Mouse (Mus musculus) frontal cortex, adult (tissue): ENCODE data around the gene Rpl37.

Source experiments
- ATAC-seq: cut with Nextera tagmentation; 2 replicates; pipeline ENCODE4 v1.9.2; 2017; ENCODE audit warnings: mild to moderate bottlenecking, moderate library complexity, mixed read lengths; ENCODE audit not compliant: low TSS enrichment

The Rpl37 gene

DNA sequence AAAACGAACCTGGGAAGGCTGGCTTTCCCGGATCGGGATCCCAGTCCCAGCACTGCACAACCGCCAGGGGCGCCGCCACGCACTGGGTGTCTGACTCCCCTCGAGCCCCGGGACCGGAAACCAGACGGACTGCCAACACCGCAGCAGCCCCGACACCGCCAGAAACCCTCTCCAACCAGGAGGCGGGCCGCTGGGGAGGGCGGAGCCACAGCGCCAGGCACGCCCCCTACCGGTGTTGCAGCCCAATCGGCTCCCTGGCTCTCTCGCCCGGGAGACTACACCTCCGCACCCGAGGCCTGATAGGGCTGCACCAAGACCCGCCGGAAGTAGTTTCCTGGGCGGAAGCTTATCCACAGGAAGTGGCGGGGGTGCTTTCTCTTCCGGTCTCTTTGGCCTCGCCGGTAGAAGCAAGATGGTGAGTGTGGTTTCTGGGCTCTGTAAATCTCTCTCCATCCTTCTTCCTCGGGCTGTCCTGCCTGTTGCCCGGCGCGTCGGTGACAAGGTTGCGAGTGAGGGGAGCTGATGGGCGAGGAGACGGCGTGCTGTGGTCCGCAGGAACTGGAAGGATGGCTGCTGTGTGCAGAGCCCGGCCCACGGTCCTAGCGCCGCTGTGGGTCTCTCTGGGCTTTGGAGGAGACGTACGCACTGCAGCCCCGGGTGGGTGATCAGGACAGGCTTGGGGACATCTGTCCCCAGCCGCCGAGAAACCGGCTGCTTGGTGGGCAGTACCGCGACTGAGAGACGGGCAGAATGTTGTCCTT, at the start of gene Rpl37:
Rpl37 (plus strand) TSS at position 376 of the 761 bp plus-strand sequence.
- peak; percentile 96 for ATAC-seq

DNA sequence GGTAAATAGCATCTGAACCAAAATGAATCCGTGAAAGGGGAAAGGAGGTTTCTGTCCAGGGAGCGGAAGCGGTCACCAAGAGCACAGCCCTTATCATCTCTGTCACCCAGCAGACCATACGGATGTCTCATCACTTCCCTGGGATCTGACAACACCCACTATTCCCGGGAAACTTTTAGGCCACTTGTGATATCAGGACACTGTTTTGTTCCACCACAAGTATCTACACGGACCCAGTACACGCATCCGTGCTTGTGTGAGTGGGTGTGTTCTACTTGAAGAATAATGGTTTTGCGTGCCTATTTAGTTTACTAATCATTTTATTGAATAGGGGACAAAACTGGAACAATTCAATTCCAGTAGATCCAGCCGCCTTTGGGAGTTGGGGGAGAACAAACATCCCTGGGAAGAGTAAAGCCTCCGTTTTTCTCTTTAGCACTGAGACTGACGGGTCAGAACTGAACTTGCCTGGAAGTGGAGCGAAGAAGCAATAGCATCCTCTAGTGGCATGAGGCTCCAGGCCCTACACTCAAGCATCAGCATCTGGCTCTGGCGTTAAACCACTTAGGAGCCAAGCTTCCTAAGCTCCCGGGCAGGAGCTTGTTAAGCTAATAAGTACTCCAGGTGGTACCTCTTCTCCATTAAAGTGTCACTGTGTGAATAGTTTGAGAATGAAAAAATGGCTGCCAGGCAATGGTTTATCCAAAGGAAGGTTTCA, 47.5 kb upstream of the Rpl37 start:
- peak; percentile 99 for ATAC-seq

DNA sequence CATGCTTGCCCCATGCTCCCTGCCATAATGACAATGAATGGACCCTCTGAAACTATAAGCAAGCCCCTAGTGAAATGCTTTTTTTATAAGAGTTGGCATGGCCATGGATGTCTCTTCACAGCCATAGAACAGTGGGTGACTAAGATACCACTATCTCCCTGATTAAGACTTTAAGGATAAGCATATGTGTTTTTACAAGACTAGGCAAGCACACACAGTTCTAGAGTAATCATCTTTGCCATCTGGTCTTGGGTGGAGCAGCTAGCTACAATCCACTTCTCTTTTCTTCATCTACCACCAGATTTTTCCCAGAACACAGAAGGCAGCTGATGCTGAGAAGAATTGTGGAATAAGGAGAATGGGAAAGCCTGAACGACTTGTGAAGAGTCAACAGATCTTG, 35.2 kb upstream of the Rpl37 start:
- ATAC-seq = peak; percentile 38; the same call in 1 of the 2 replicates

DNA sequence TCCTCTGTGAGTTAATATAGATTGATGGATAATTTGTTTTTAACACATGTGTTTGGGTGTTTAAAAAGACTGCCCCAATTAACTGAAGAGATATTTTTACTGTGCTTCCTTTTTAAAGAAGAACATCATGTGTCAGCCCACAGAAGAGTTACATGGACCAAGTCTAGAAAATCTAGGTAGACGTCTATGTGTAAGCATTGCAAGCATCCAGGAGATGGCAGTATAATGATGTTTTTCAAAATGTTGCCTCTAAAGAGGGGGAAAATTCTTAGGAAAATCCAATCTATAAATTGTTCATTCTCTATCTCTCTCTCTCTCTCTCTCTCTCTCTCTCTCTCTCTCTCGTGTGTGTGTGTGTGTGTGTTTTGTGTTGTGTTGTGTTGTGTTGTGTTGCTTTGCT, 30.3 kb upstream of the Rpl37 start:
- ATAC-seq = peak; percentile 82

DNA sequence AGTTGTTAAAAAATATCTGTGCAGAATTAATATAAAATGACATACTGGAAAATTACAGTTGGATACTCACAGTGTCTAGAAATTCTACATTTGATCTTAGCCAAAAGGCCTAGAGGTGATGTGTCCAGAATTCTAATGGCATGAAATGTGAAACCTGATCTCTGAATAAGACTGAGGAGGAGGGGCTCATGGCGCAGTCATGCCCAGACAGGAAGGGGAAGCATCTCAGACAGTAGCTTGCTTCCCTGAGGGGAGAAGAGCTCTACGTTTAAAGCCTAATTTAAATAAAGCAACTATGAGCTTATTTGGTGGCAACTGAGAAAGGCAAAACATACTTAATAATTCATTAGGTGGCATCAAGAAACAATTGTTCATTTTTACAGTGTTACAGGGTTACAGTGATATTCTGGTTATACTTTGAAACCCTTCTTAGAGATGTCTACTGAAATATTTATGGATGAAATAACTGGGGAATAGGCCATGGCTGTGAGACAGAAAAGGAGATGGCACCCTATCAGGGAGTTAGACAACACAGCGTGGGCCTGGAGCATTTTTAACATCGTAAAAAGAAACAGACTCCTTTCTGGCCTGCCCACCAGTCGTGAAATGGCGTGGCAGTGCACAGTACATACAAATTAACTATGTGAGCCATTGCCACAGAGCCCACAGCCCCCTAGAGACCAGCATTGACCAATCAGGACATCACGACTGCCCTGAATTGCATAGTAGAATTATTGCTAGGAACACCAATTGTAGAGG, 27.4 kb upstream of the Rpl37 start:
- no peak for ATAC-seq

DNA sequence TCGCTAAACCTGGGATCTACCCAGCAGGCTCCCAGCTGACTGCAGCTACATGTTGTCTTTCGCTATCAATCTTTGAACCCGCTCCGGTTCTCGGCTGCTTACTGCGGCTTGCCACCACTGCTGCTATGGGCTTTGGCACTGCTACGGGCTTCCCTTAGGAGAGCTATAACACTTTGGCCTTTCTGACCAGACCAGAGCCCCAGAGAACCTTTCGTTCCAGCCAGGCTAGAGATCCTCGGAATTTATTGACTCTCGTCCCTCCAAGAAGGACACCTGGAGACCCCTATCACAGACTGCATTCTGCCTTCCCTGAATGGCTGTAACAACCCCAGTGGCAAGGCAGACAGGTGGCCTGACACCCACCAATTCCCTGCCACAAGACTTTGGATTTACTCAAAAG, 26.3 kb upstream of the Rpl37 start:
- no peak for ATAC-seq

DNA sequence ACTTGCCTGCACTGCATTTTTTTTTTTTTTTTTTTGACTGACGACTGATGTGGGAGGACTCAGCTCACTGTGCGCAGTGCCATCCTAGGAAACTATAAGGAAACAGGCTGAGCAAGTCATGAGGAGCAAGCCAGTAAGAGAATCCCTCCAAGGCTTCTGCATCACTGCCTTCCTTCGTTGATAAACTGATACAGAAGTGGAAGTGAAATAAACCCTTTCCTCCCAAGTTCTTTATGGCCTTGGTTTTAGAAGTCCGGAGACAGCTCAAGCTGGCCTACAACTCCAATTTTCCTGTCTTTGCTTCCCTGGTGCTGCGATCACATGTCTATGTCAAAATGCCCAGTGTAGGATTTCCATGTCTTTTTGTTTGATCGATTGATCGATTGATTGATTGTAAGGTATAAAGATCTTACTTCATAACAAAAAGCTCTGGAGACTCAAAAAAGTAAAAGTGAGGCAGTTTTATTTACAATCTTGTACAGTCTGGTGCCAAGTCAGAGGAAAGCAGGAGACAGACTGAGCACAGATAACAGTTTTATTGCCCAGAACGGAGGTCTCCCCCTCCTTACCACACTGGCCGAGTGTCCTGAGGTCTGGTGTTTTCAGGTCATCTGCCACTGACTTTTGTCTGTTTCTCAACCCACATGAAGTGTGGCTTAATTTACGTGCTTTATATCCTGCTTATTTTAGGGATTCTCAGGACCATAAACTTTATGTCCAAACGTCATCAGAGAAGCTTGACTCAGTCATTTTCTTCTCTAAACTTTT, 20.7 kb upstream of the Rpl37 start:
- no peak for ATAC-seq

DNA sequence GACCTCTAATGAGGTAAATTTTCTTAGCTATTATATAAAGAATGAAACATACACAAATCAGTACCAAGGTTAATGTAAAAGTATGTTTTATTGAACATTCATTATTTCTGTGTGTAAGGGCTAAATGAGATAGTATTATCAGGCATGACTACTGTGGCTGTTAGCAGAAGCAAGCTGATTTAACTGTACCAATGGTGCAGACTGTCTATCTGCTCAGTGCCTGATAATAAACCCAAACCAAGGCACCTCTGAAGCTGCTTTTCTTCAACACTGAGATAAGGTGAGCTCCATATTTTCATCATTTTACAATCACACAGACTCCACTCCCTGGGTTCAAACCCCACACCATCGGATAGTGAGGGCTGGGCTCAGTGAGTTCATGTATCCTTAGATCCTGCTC, 19.1 kb upstream of the Rpl37 start:
- ATAC-seq = no peak

DNA sequence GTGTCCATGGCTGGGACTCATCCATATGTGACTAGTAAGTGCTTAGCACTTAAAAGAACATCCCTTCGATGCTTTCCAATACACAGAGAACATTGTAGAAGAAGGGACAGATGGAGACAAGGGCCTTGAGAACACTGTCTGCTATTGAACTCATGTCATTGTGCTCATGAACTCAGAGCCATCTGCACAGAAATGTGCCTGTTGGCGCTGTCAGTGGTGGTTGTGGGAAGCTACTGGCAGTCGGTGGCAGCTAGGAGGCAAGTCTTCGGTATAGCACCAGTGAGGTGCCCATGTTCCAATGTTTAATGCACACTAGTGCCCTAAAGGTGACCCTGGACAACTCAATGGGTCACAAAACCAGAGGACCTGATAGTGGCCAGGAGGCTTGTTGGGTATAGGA, 14.1 kb upstream of the Rpl37 start:
- ATAC-seq = no peak

DNA sequence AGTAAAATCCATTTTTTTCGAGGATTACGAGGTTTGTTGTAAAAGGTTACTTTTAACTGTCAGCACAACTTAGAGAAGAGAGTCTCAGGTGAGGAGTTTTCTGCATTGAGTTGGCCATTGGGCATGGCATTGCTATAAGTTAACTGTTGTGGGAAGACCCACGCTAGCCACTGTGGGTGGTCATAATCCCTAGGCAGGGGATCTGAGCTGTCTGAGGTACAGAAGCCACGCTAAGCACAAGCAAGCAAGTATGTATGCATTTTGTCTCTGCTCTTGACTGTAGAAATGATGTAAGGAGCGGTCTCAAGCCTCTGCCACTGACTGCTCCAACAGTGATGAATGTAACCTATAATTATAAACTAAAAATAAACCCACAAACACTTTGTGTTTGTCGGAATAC, 10.6 kb upstream of the Rpl37 start:
- no peak for ATAC-seq

DNA sequence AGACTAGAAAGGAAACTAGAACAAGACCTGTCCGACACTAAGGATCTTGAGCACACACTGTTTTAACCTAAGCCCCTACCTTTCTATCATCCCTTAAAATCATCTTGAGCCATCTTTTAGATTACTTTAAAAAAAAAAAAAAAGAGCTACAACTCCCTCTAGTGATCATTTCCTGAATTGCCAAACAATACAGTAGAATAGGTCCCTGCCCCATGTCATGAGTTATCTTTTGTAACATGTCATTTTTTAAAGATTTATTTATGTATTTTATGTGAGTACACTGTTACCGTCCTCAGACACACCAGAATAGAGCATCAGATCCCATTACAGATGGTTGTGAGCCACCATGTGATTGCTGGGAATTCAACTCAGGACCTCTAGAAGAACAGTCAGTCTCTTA, 10.2 kb upstream of the Rpl37 start:
- peak; percentile 50; the same call in 1 of the 2 replicates for ATAC-seq

DNA sequence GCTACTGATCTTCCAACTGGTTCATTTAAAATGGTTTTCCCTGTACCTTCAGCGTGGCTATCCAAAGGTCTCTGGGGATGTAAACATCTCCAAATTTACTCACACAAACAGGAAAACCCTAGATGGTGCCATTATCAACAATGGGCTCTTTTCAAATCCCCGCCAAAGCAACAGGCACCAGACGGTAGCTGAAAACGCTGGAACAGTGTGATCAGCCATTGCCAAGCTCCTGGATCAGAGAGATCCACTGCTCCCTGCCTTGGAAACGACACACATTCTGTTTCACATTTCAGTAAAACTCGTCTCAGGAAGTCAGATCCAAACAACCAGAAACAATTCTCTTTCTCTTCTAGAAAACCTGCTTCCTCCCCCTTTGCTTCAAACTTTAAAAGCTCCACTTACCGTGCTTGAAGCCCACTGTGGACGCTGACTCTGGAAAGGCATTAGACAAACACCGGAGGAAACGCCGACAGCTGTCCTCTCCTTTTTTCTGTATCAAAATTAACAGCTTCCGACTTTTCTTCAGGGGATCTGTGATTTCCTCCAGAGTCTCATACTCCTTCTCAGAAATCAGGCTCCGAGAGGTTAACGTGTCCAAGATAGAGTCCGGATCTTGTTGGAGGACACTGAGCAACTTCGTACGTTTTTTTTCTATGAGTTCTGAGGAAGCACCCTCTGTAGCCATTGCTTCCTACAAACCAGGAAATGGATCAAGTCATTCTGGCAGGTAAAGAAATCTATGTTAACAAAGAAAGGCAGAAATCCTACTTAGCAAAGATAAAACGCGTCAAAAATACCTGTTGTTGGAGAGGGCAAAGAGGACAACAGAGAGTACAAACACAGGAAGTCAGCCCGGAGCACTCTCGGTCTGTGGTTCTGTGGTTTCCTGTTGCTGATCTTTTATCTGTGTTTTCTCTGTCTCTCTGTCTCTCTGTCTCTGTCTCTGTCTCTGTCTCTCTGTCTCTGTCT, 8.5 kb upstream of the Rpl37 start, which contains the start of gene Card6:
Card6 (minus strand) TSS at position 854 of the 969 bp plus-strand sequence.
- ATAC-seq = 0 out of 2 replicates have a peak, but pooled peaks have one; percentile 34

DNA sequence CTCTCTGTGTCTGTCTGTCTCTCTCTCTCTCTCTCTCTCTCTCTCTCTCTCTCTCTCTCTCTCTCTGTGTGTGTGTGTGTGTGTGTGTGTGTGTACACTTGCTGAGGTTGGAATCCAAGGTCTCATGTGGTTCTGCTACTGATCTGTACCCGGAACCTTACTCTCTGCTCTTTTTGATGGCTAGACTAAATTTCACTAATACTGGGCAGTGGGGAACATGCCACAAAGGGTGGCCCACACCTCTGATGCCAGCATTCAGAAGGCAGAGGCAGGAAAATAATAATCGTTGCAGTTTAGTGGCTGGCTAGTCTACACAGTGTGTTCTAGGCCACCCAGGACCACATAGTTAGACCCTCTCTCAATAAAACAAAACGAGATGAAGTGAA, 7.8 kb upstream of the Rpl37 start:
- no peak for ATAC-seq

DNA sequence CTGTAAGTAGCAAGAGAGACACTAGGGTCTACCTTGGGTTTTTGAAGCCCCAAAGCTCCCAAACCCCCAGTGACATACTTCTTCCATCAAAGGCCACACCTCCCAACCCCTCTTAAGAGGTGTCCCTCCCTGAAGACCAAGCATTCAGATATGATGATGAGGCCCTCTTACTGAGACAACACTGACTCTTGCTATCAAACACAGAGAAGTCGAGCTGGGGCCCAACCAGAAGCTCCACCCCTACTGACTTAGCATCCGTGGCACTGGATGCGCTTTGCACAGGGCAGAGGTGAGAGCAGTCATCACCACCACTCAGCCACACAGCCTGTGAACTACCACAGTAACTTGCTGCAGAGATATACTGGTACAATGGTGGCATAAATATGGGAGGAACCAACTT, 3.8 kb upstream of the Rpl37 start:
- ATAC-seq = no peak

DNA sequence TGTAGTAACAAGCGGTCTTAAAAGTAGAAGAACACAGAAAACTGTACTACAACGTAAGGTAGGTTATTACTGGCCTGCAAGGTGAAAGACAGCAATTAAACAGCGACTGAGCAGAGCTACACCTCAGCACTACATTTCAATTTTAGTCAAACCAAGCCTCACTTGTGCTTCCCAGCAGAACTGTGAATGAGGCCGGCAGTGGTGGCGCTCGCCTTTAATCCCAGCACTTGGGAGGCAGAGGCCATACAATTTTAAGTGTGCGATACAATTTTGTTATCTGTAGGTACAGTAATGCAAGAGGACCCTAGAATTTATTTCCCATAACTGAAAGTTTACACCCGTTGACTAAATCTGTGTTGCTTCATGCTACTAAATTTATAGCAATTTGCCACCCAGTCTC, 1.3 kb upstream of the Rpl37 start:
- ATAC-seq = no peak

DNA sequence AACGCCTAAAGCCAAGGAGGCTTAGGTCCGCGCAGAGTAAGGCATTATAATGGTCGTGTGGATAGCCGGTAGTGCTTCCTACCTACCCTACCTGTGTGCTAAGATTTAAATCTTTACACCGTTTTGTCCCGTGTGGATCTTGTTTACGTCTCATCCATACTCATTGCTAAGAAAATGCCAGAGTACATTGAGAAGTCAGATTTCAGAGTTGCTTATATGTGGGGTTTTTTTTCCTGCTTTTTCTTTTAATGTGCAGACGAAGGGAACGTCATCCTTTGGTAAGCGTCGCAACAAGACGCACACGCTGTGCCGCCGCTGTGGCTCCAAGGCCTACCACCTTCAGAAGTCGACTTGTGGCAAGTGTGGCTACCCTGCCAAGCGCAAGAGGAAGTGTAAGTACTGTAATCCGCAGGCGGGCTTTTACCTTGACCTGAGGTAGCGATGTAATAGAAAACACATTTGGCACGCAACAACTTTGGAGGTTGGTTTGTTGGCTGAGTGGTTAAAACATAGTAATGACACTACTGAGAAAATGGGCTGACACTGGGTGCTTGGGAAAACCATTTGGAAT, 671 bp downstream of the Rpl37 start:
- no peak for ATAC-seq

DNA sequence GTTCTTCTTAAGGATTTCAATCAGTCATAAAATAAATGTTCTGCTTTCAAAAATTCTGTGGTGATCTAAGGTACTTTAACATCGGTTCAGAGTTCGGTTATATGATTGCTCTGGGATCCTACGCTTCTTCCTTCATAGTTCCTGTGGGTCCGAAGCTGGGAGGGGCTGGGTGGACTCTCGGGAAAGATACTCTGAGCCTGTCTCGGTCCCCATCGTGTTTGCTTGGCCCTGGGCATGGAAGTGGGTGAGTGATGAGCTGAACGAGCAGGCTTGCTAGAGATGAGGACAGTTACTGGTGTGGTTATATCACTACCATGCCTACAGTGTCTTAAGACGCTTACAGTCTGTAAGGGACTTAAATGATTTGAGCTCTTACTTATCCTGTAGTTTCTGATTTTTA, 2.2 kb downstream of the Rpl37 start:
- no peak for ATAC-seq

DNA sequence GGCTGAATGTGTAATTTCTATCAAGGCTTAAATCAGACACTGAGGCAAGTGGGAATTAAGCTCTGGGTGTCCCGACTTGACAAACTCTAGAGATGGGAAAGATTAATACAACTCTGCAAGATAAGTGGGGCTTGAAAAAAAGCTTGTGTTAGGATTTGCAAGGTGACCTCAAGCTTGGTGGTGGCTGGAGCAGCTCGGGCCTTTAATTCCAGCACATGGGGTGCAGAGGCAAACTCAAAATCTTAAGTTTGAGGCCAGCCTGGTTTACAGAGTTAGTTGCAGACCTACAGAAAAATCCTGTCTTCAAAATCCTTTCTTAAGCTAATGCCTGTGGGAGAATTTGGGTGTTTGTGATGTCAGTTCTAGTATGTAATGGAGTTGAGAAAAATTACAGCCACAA, 2.7 kb downstream of the Rpl37 start:
- ATAC-seq = no peak

DNA sequence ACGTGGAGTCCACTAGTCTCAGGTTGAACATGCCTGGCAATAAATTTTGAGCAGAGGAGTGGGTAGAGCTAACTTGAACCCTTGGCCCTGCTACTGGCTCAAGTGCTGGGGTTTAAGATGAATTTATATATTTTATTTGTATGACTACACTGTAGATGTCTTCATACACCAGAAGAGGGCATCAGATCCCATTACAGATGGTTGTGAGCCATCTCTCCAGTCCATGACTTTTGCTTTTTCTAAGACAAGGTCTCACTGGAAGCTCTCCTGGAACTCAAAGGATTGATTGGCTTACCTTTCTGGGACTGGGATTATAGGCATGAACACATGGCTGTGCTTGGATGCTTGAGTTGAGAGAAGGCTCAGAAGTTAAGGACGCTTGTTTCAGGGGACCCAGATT, 3.3 kb downstream of the Rpl37 start:
- no peak for ATAC-seq
